Mouse (Mus musculus) limb, embryonic 14.5 days (tissue): ENCODE measurements around the gene Krba1. TPM values are rescaled to one million over a fixed set of nuclear protein-coding genes. Genes with fewer than 3 reads are reported as not detected.

Source experiments
- ATAC-seq: fragments of 200-750 bp; cut with Nextera tagmentation; 2 replicates; pipeline ENCODE4 v1.8.0; 2017; ENCODE audit warnings: low read depth, moderate number of reproducible peaks, moderate TSS enrichment; ENCODE audit not compliant: low FRiP score
- DNase-seq: peaks from one replicate; pipeline ENCODE4 v3.0.0-alpha.2; 2015; ENCODE audit warnings: low spot score
- H3K27ac ChIP-seq: fragments of 300-500 bp; sonication (generic); replicated peaks from 2 replicates; pipeline ENCODE4 v1.5.1; 2014; ENCODE audit warnings: low read depth, mild to moderate bottlenecking, low read length, moderate library complexity, mixed read lengths
- H3K27me3 ChIP-seq: fragments of 300-500 bp; sonication (generic); 2 replicates; pipeline ENCODE4 v1.6.1; 2014; ENCODE audit warnings: low read length, mixed read lengths; ENCODE audit not compliant: control insufficient read depth, insufficient read depth
- H3K36me3 ChIP-seq: fragments of 300-500 bp; sonication (generic); 2 replicates; pipeline ENCODE4 v1.6.1; 2014; ENCODE audit warnings: mild to moderate bottlenecking, low read length, moderate library complexity, mixed read lengths; ENCODE audit not compliant: control insufficient read depth, insufficient read depth
- H3K4me1 ChIP-seq: fragments of 300-500 bp; sonication (generic); 2 replicates; pipeline ENCODE4 v1.6.1; 2014; ENCODE audit warnings: antibody characterized with exemption, low read length, mixed read lengths; ENCODE audit not compliant: control insufficient read depth, insufficient read depth
- H3K4me2 ChIP-seq: fragments of 300-500 bp; sonication (generic); replicated peaks from 2 replicates; pipeline ENCODE4 v1.6.1; 2014; ENCODE audit warnings: low read depth, mild to moderate bottlenecking, low read length, moderate library complexity; ENCODE audit not compliant: severe bottlenecking
- H3K4me3 ChIP-seq: fragments of 300-500 bp; sonication (generic); replicated peaks from 2 replicates; pipeline ENCODE4 v1.5.1; 2014; ENCODE audit warnings: low read length
- H3K9ac ChIP-seq: fragments of 300-500 bp; sonication (generic); 2 replicates; pipeline ENCODE4 v1.6.1; 2014; ENCODE audit warnings: mild to moderate bottlenecking, low read depth, low read length, moderate library complexity; ENCODE audit not compliant: severe bottlenecking
- H3K9me3 ChIP-seq: fragments of 300-500 bp; sonication (generic); 2 replicates; pipeline ENCODE4 v1.6.1; 2016; ENCODE audit warnings: low read length; ENCODE audit not compliant: control insufficient read depth
- POLR2A ChIP-seq: fragments of 200-500 bp; IDR thresholded peaks from 2 replicates; pipeline ENCODE4 v1.8.0; 2012; ENCODE audit warnings: inconsistent platforms, mild to moderate bottlenecking, moderate library complexity, borderline replicate concordance; ENCODE audit not compliant: insufficient read depth, insufficient read length; ENCODE audit errors: extremely low read depth
- WGBS: fragments of 180-500 bp; shearing (Covaris S2); extraction: QIAGEN DNeasy Blood & Tissue Kit; methylation state at CpG from one replicate; pipeline ENCODE4 v1.1.7; 2014; 5-methylcytosine and 5-hydroxymethylcytosine counted together
- polyA plus RNA-seq, 2 experiments: library from polyadenylated mRNA; depleted of rRNA in 1 of 2; stranded (reverse) in 1 of 2; unstranded in 1 of 2; fragments of >200 nt; fragmentation: Nextera tagmentation in 1 of 2; extraction: Ambion mirVana in 1 of 2; gene quantifications; 2 replicates each; pipeline versions ENCODE4 v1.2.1 to v1.2.3; 2012 to 2014

Krba1 gene
- polyA plus RNA-seq (2012; rRNA removed) (39.1 and 50.4 TPM in 2 replicates), polyA plus RNA-seq (2014; fragmentation: Nextera tagmentation; extraction: Ambion mirVana) (22.1 and 24.6 TPM in 2 replicates)

- Histone ChIP-seq H3K9ac (peak within 1 kb of the TSS; percentile 80), H3K27me3 (no peaks in the 10 kb centered on the region), H3K4me2 (peak within 1 kb of the TSS; percentile 57), H3K36me3 (no peaks in the 10 kb centered on the region), H3K27ac (peak within 1 kb of the TSS; percentile 75), H3K4me3 (peak within 1 kb of the TSS; percentile 79), H3K9me3 (no peaks in the 10 kb centered on the region), H3K4me1 (peaks cover 12% of the 10 kb centered on the region)
- peak; percentile 48; the same call in 1 of the 2 replicates for TF ChIP-seq POLR2A
- DNase-seq, result peak; percentile 87
- 1% methylated on average over 65 of the region's 65 CpGs for WGBS
- peak; percentile 97 for ATAC-seq
These were observed at the start of gene Krba1 for GRCm38 (mm10) chr6:48395105-48396007. TSS of gene Krba1 (plus strand) at chr6:48395586.

GRCm38 (mm10) chr6:48358897-48359296 is 36.5 kb upstream of the Krba1 start:
- H3K36me3 ChIP-seq, result no peaks in the 10 kb centered on the region
- DNase-seq (no peak), ATAC-seq (no peak)
- no peaks in the 10 kb centered on the region for H3K4me1 ChIP-seq
- no peak for TF ChIP-seq POLR2A
- H3K4me2 ChIP-seq, result no peak overlapping the region
- H3K27me3 ChIP-seq, result no peaks in the 10 kb centered on the region
- H3K9me3 ChIP-seq, result no peaks in the 10 kb centered on the region
- no peak overlapping the region for H3K27ac ChIP-seq
- H3K9ac ChIP-seq, result no peak overlapping the region
- H3K4me3 ChIP-seq, result no peak overlapping the region
- 69% methylated on average over 3 of the region's 3 CpGs for WGBS

- no peaks in the 10 kb centered on the region for H3K9me3 ChIP-seq
- H3K27ac ChIP-seq, result no peak overlapping the region
- no peak for ATAC-seq
- no peak overlapping the region for H3K4me3 ChIP-seq
- no peaks in the 10 kb centered on the region; the same call in 1 of the 2 replicates for H3K4me1 ChIP-seq
- no peaks in the 10 kb centered on the region for H3K27me3 ChIP-seq
- DNase-seq, result no peak
- no peaks in the 10 kb centered on the region for H3K36me3 ChIP-seq
- WGBS, result 35% methylated on average over 11 of the region's 11 CpGs
- no peak overlapping the region for H3K4me2 ChIP-seq
- no peak for TF ChIP-seq POLR2A
- no peak overlapping the region for H3K9ac ChIP-seq
These were observed 28.9 kb upstream of the Krba1 start for GRCm38 (mm10) chr6:48366322-48366996.

GRCm38 (mm10) chr6:48388221-48388620 is 7.2 kb upstream of the Krba1 start:
- no peak overlapping the region for H3K4me2 ChIP-seq
- no peak for TF ChIP-seq POLR2A
- 40% methylated on average over 3 of the region's 3 CpGs for WGBS
- H3K27me3 ChIP-seq, result no peaks in the 10 kb centered on the region
- no peaks in the 10 kb centered on the region for H3K4me1 ChIP-seq
- DNase-seq, result no peak
- no peak overlapping the region for H3K9ac ChIP-seq
- H3K9me3 ChIP-seq, result no peaks in the 10 kb centered on the region
- no peaks in the 10 kb centered on the region for H3K36me3 ChIP-seq
- no peak overlapping the region for H3K27ac ChIP-seq
- no peak for ATAC-seq
- H3K4me3 ChIP-seq, result no peak overlapping the region

GRCm38 (mm10) chr6:48393811-48394210 is 1.6 kb upstream of the Krba1 start:
- ATAC-seq (no peak), DNase-seq (no peak)
- Histone ChIP-seq H3K27ac (no peak overlapping the region), H3K4me2 (no peak overlapping the region), H3K27me3 (no peaks in the 10 kb centered on the region), H3K36me3 (no peaks in the 10 kb centered on the region), H3K9me3 (no peaks in the 10 kb centered on the region), H3K4me1 (peaks cover 12% of the 10 kb centered on the region), H3K4me3 (no peak overlapping the region), H3K9ac (no peak overlapping the region)
- no peak for TF ChIP-seq POLR2A
